Mouse (Mus musculus) ES-E14 (cell line): Measurements from ENCODE around the gene Macrod2. TPM values are rescaled to one million over a fixed set of nuclear protein-coding genes. Genes with fewer than 3 reads are reported as not detected.

Experiments
- DNase-seq: peaks from one replicate; pipeline ENCODE4 v3.0.0-alpha.2; 2013; ENCODE audit warnings: low read depth, low spot score
- H3K27ac ChIP-seq: 2 replicates; pipeline ENCODE4 v1.5.1; 2012; ENCODE audit warnings: low read depth, mild to moderate bottlenecking, low read length, moderate library complexity, mixed read lengths; ENCODE audit not compliant: poor library complexity, insufficient read depth, severe bottlenecking
- H3K36me3 ChIP-seq: 2 replicates; pipeline ENCODE4 v1.6.1; 2012; ENCODE audit warnings: mild to moderate bottlenecking, low read length, moderate library complexity, mixed read lengths; ENCODE audit not compliant: control insufficient read depth, poor library complexity, insufficient read depth, severe bottlenecking
- H3K4me1 ChIP-seq, 2 experiments: fragments of 150-350 bp in 1 of 2; sonication (generic) in 1 of 2; 2 replicates each; pipeline ENCODE4 v1.6.1; 2012; ENCODE audit warnings: low read length in 2 of 2, mild to moderate bottlenecking in 1 of 2, mixed read lengths in 1 of 2; ENCODE audit not compliant: control insufficient read depth in 2 of 2, insufficient read depth in 2 of 2, poor library complexity in 1 of 2
- H3K4me3 ChIP-seq, 2 experiments: fragments of 150-350 bp in 1 of 2; sonication (generic) in 1 of 2; 2 replicates each; pipeline ENCODE4 v1.5.1; 2012; ENCODE audit warnings: low read length in 2 of 2, low read depth in 1 of 2, mild to moderate bottlenecking in 1 of 2, mixed read lengths in 1 of 2; ENCODE audit not compliant: insufficient read depth in 1 of 2, poor library complexity in 1 of 2, severe bottlenecking in 1 of 2
- H3K9ac ChIP-seq: 2 replicates; pipeline ENCODE4 v1.6.1; 2012; ENCODE audit warnings: low read depth, mild to moderate bottlenecking, low read length, mixed read lengths; ENCODE audit not compliant: poor library complexity, insufficient read depth, severe bottlenecking
- H3K9me3 ChIP-seq: fragments of 150-350 bp; sonication (generic); 2 replicates; pipeline ENCODE4 v1.6.1; 2012; ENCODE audit warnings: low read depth, mild to moderate bottlenecking, low read length; ENCODE audit not compliant: control insufficient read depth, insufficient read depth
- CHD2 ChIP-seq: IDR thresholded peaks from 2 replicates; pipeline ENCODE4 v1.6.1; 2014; ENCODE audit warnings: mild to moderate bottlenecking, low read depth, low read length, inconsistent platforms
- HCFC1 ChIP-seq: IDR thresholded peaks from 2 replicates; pipeline ENCODE4 v1.6.1; 2012; ENCODE audit warnings: low read length, inconsistent platforms, borderline replicate concordance; ENCODE audit not compliant: insufficient read depth
- MAFK ChIP-seq: IDR thresholded peaks from 2 replicates; pipeline ENCODE4 v1.6.1; 2014; ENCODE audit warnings: mild to moderate bottlenecking, low read depth, low read length, inconsistent platforms; ENCODE audit not compliant: insufficient read depth
- ZC3H11A ChIP-seq: IDR thresholded peaks from 2 replicates; pipeline ENCODE4 v1.6.1; 2012; ENCODE audit warnings: low read depth, mild to moderate bottlenecking, inconsistent platforms, low read length, borderline replicate concordance
- ZNF384 ChIP-seq: IDR thresholded peaks from 2 replicates; pipeline ENCODE4 v1.6.1; 2012; ENCODE audit warnings: low read depth, low read length, inconsistent platforms
- in situ Hi-C, 2 experiments: fragments of 600-800 bp; cut with MboI; formaldehyde crosslinking; loops; one replicate each; pipeline ENCODE4 v1.15.1; 2025; ENCODE audit warnings: low sequenced_read_pairs in 2 of 2, inconsistent platforms in 1 of 2; ENCODE audit not compliant: unreplicated experiment in 2 of 2
- total RNA-seq: library from RNA; depleted of rRNA; stranded (reverse); fragments of 300-350 nt; gene quantifications from 2 replicates; pipeline ENCODE4 v1.2.3, GENCODE M21; 2012

Macrod2 gene
- total RNA-seq, 1 experiment, result 12.7 TPM

DNA sequence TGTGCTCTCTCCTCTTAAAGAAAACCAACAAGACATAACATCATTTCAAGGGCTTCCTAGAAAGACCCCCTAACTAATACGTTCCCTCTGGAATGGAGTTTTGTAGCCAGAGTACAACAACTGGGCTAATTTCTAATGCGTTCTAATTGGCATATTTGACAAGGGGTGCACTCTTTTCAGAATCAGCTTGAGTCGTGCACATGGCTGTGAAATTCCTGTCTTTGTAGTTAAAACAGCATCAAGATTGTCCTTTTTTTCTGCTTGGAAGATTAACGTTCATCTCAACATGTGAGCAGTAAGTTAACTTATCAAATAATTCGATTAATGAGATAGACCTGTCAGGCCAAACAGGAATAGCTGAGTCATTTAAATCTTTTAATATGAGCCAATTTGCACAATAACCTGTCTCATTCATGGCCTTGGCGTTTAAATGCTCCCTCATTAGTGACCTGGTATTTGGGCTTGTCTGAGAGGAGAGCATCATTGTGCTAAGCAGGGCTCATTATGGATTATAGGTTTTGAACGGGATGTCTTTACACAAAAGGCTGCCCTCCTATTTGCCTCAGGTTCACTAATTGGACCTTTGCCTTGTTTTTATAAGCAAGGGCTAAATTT lies 762.0 kb downstream of the Macrod2 start:
- H3K36me3 ChIP-seq, result no peaks in the 10 kb centered on the region
- no peak for DNase-seq
- H3K4me3 ChIP-seq, result no peak overlapping the region
- in situ Hi-C loops, result no loop called here
- H3K9me3 ChIP-seq, result no peaks in the 10 kb centered on the region
- no peak overlapping the region for H3K9ac ChIP-seq
- no peak overlapping the region for H3K27ac ChIP-seq
- no peaks in the 10 kb centered on the region for H3K4me1 ChIP-seq
- TF ChIP-seq ZC3H11A (no peak), MAFK (no peak), HCFC1 (no peak), ZNF384 (no peak), CHD2 (no peak)

DNA sequence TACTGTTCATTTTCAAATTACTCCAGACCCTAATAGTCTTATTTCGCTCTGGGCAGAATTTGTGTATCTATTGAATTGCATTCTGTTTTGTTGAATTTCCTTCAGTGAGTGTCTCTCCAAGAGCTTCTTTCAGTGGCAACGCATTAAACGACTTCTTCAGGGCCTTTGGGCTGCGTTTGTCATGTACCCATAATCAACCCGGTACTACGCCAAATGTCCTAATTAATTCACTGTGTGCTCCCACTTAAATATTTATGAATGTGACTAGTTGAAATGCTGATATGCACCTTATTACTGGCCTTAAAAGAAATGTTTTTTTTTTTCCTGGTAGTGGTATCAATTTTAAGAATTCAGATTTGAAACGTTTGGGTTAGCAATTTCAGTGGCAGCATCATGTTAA lies 763.1 kb downstream of the Macrod2 start:
- Histone ChIP-seq H3K4me3 (no peak overlapping the region), H3K4me1 (no peaks in the 10 kb centered on the region), H3K36me3 (no peaks in the 10 kb centered on the region), H3K27ac (no peak overlapping the region), H3K9ac (no peak overlapping the region), H3K9me3 (no peaks in the 10 kb centered on the region)
- DNase-seq, result no peak
- in situ Hi-C loops, result no loop called here
- TF ChIP-seq ZNF384 (no peak), ZC3H11A (no peak)

GRCm38 (mm10) chr2:141163918-141164317 lies 768.8 kb downstream of the Macrod2 start:
- Histone ChIP-seq H3K36me3 (no peaks in the 10 kb centered on the region), H3K9ac (no peak overlapping the region), H3K4me3 (no peak overlapping the region), H3K9me3 (no peaks in the 10 kb centered on the region), H3K4me1 (no peaks in the 10 kb centered on the region), H3K27ac (no peak overlapping the region)
- no peak for TF ChIP-seq ZNF384
- TF ChIP-seq ZC3H11A, result no peak
- TF ChIP-seq CHD2, result no peak
- TF ChIP-seq HCFC1, result no peak
- TF ChIP-seq MAFK, result no peak
- in situ Hi-C loops, result no loop called here
- no peak for DNase-seq

DNA sequence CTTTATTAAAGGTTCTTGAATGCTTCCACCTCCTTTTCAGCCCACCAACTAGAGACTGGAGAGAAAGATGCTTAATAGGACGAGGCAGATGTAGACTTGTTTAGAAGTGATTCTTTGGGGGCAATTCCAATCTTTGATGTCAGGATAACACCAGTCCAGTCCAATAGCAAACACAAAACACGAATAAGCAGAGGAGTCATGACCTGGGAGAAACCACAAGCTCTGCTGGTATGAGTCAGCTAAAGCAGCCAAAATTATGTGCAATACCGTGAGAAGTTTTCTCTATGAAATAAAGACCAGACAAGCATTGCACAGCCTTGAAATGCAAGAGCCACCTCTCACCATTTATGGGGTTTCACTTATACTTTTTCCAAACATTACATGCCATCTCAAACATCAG lies 774.5 kb downstream of the Macrod2 start:
- TF ChIP-seq ZNF384 (no peak), CHD2 (no peak), HCFC1 (no peak), ZC3H11A (no peak), MAFK (no peak)
- no peaks in the 10 kb centered on the region for H3K4me1 ChIP-seq
- H3K27ac ChIP-seq, result no peak overlapping the region
- in situ Hi-C loops, result no loop called here
- no peak overlapping the region for H3K4me3 ChIP-seq
- no peak for DNase-seq
- H3K9me3 ChIP-seq, result no peaks in the 10 kb centered on the region
- H3K9ac ChIP-seq, result no peak overlapping the region
- H3K36me3 ChIP-seq, result no peaks in the 10 kb centered on the region

DNA sequence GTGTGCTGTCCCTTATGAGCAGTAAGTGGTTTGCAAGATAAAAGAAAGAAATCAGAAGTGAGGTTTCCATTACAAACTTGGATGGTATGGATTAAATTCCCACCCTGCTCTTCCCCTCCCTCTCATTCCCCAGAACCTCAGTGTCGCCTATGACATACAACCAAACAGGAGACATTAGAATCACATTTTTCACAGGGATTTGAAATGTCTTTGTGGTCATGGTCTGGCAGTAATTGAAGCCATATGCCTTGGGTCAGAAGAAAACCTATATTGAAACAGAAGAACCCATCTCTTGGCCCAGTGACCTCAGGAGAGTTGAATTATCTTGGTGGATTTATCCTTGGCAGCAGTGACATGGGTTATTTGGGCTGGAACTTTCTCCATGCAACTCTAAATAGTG lies 778.1 kb downstream of the Macrod2 start:
- in situ Hi-C loops, result no loop called here
- H3K4me3 ChIP-seq, result no peak overlapping the region
- H3K27ac ChIP-seq, result no peak overlapping the region
- TF ChIP-seq ZC3H11A, result no peak
- no peak for TF ChIP-seq ZNF384
- no peak for TF ChIP-seq CHD2
- no peak for TF ChIP-seq HCFC1
- TF ChIP-seq MAFK, result no peak
- H3K36me3 ChIP-seq, result no peaks in the 10 kb centered on the region
- H3K9ac ChIP-seq, result no peak overlapping the region
- H3K9me3 ChIP-seq, result no peaks in the 10 kb centered on the region
- H3K4me1 ChIP-seq, result no peaks in the 10 kb centered on the region
- no peak for DNase-seq
